Mouse (Mus musculus): Measurements from ENCODE around the gene Rab3gap2. TPM values are rescaled to one million over a fixed set of nuclear protein-coding genes. Genes with fewer than 3 reads are reported as not detected.
A peak's percentile ranks its signal among the peaks of the same experiment; 100 is the strongest.

The Rab3gap2 gene
- 12.2 and 15.2 TPM in 2 replicates for polyA plus RNA-seq (2015; fragmentation: Nextera tagmentation; extraction: Ambion mirVana)

- H3K36me3 ChIP-seq, result no peaks in the 10 kb centered on the region
- peak within 1 kb of the TSS; percentile 92 for H3K9ac ChIP-seq
- peak within 1 kb of the TSS; percentile 81 for H3K4me2 ChIP-seq
- H3K4me1 ChIP-seq (replicated peaks), result peaks cover 49% of the 10 kb centered on the region
- H3K27me3 ChIP-seq, result no peaks in the 10 kb centered on the region
- ATAC-seq (ENCODE audit: low read depth) (peak; percentile 96), DNase-seq (peak; percentile 100)
- under 1% methylated on average over 57 of the region's 57 CpGs for WGBS (ENCODE audit: insufficient replicate concordance)
- no peaks in the 10 kb centered on the region for H3K9me3 ChIP-seq (replicated peaks)
- H3K27ac ChIP-seq, result peak within 1 kb of the TSS; percentile 86
- H3K4me3 ChIP-seq (replicated peaks), result peak within 1 kb of the TSS; percentile 95
Observed at GRCm38 (mm10) chr1:185203909-185204661, at the start of gene Rab3gap2. Rab3gap2 (plus strand) TSS chr1:185204117.

GRCm38 (mm10) chr1:185173641-185174040, 30.3 kb upstream of the Rab3gap2 start:
- no peaks in the 10 kb centered on the region for H3K9me3 ChIP-seq (replicated peaks)
- H3K4me2 ChIP-seq, result no peak overlapping the region
- 62% methylated on average over 5 of the region's 5 CpGs for WGBS (ENCODE audit: insufficient replicate concordance)
- DNase-seq (no peak), ATAC-seq (ENCODE audit: low read depth) (no peak)
- H3K4me1 ChIP-seq (replicated peaks), result no peaks in the 10 kb centered on the region
- no peaks in the 10 kb centered on the region for H3K27me3 ChIP-seq
- no peaks in the 10 kb centered on the region for H3K36me3 ChIP-seq
- no peak overlapping the region for H3K9ac ChIP-seq
- no peak overlapping the region for H3K4me3 ChIP-seq (replicated peaks)
- H3K27ac ChIP-seq, result no peak overlapping the region

GRCm38 (mm10) chr1:185177860-185178259, 26.1 kb upstream of the Rab3gap2 start:
- Histone ChIP-seq H3K4me2 (no peak overlapping the region), H3K27me3 (no peaks in the 10 kb centered on the region), H3K4me3 (replicated peaks) (no peak overlapping the region), H3K9me3 (replicated peaks) (no peaks in the 10 kb centered on the region), H3K27ac (no peak overlapping the region), H3K4me1 (replicated peaks) (no peaks in the 10 kb centered on the region), H3K9ac (no peak overlapping the region), H3K36me3 (no peaks in the 10 kb centered on the region)
- no peak for DNase-seq
- no peak for ATAC-seq (ENCODE audit: low read depth)
- whole genome bisulfite sequencing (ENCODE audit: insufficient replicate concordance), result 68% methylated on average over 6 of the region's 6 CpGs

- Histone ChIP-seq H3K9ac (no peak overlapping the region), H3K9me3 (replicated peaks) (no peaks in the 10 kb centered on the region), H3K4me2 (no peak overlapping the region), H3K27me3 (no peaks in the 10 kb centered on the region), H3K27ac (no peak overlapping the region), H3K36me3 (no peaks in the 10 kb centered on the region), H3K4me3 (replicated peaks) (no peak overlapping the region), H3K4me1 (replicated peaks) (no peaks in the 10 kb centered on the region)
- 63% methylated on average over 9 of the region's 9 CpGs for WGBS (ENCODE audit: insufficient replicate concordance)
- ATAC-seq (ENCODE audit: low read depth), result no peak
- DNase-seq, result no peak
Observed at GRCm38 (mm10) chr1:185183591-185184330, 20.2 kb upstream of the Rab3gap2 start.

GRCm38 (mm10) chr1:185185556-185185955, 18.4 kb upstream of the Rab3gap2 start:
- DNase-seq, result no peak
- Histone ChIP-seq H3K9me3 (replicated peaks) (no peaks in the 10 kb centered on the region), H3K9ac (no peak overlapping the region), H3K4me3 (replicated peaks) (no peak overlapping the region), H3K36me3 (no peaks in the 10 kb centered on the region), H3K27ac (no peak overlapping the region), H3K4me1 (replicated peaks) (no peaks in the 10 kb centered on the region), H3K4me2 (no peak overlapping the region), H3K27me3 (no peaks in the 10 kb centered on the region)
- WGBS (ENCODE audit: insufficient replicate concordance), result 52% methylated on average over 9 of the region's 9 CpGs
- ATAC-seq (ENCODE audit: low read depth), result no peak

GRCm38 (mm10) chr1:185187135-185187785, 16.7 kb upstream of the Rab3gap2 start:
- 53% methylated on average over 13 of the region's 13 CpGs for WGBS (ENCODE audit: insufficient replicate concordance)
- H3K36me3 ChIP-seq, result no peaks in the 10 kb centered on the region
- no peaks in the 10 kb centered on the region for H3K4me1 ChIP-seq (replicated peaks)
- H3K4me2 ChIP-seq, result no peak overlapping the region
- H3K27me3 ChIP-seq, result no peaks in the 10 kb centered on the region
- no peaks in the 10 kb centered on the region for H3K9me3 ChIP-seq (replicated peaks)
- DNase-seq (no peak), ATAC-seq (ENCODE audit: low read depth) (no peak)
- H3K4me3 ChIP-seq (replicated peaks), result no peak overlapping the region
- H3K9ac ChIP-seq, result no peak overlapping the region
- no peak overlapping the region for H3K27ac ChIP-seq

GRCm38 (mm10) chr1:185189901-185190300, 14.0 kb upstream of the Rab3gap2 start:
- H3K27me3 ChIP-seq, result no peaks in the 10 kb centered on the region
- WGBS (ENCODE audit: insufficient replicate concordance), result 71% methylated on average over 9 of the region's 9 CpGs
- no peak overlapping the region for H3K4me3 ChIP-seq (replicated peaks)
- ATAC-seq (ENCODE audit: low read depth) (no peak), DNase-seq (no peak)
- no peak overlapping the region for H3K27ac ChIP-seq
- no peaks in the 10 kb centered on the region for H3K4me1 ChIP-seq (replicated peaks)
- no peak overlapping the region for H3K4me2 ChIP-seq
- no peaks in the 10 kb centered on the region for H3K36me3 ChIP-seq
- H3K9me3 ChIP-seq (replicated peaks), result no peaks in the 10 kb centered on the region
- no peak overlapping the region for H3K9ac ChIP-seq

GRCm38 (mm10) chr1:185192087-185192486, 11.8 kb upstream of the Rab3gap2 start:
- Histone ChIP-seq H3K27me3 (no peaks in the 10 kb centered on the region), H3K4me2 (no peak overlapping the region), H3K4me3 (replicated peaks) (no peak overlapping the region), H3K27ac (no peak overlapping the region), H3K4me1 (replicated peaks) (no peaks in the 10 kb centered on the region), H3K36me3 (no peaks in the 10 kb centered on the region), H3K9me3 (replicated peaks) (no peaks in the 10 kb centered on the region), H3K9ac (no peak overlapping the region)
- WGBS (ENCODE audit: insufficient replicate concordance), result 60% methylated on average over 8 of the region's 8 CpGs
- no peak for DNase-seq
- ATAC-seq (ENCODE audit: low read depth), result no peak

GRCm38 (mm10) chr1:185193509-185193908, 10.4 kb upstream of the Rab3gap2 start:
- H3K4me2 ChIP-seq, result peak overlapping the region; percentile 30
- WGBS (ENCODE audit: insufficient replicate concordance), result 9% methylated on average over 10 of the region's 10 CpGs
- no peak overlapping the region for H3K27ac ChIP-seq
- no peaks in the 10 kb centered on the region for H3K36me3 ChIP-seq
- no peak overlapping the region for H3K4me3 ChIP-seq (replicated peaks)
- ATAC-seq (ENCODE audit: low read depth), result no peak
- no peaks in the 10 kb centered on the region for H3K4me1 ChIP-seq (replicated peaks)
- no peaks in the 10 kb centered on the region for H3K27me3 ChIP-seq
- H3K9ac ChIP-seq, result no peak overlapping the region
- H3K9me3 ChIP-seq (replicated peaks), result no peaks in the 10 kb centered on the region
- DNase-seq, result no peak

GRCm38 (mm10) chr1:185196323-185196722, 7.6 kb upstream of the Rab3gap2 start:
- WGBS (ENCODE audit: insufficient replicate concordance), result 17% methylated on average over 3 of the region's 3 CpGs
- no peak overlapping the region for H3K4me2 ChIP-seq
- ATAC-seq (ENCODE audit: low read depth) (no peak), DNase-seq (no peak)
- no peaks in the 10 kb centered on the region for H3K4me1 ChIP-seq (replicated peaks)
- no peak overlapping the region for H3K4me3 ChIP-seq (replicated peaks)
- H3K27me3 ChIP-seq, result no peaks in the 10 kb centered on the region
- H3K9ac ChIP-seq, result no peak overlapping the region
- H3K36me3 ChIP-seq, result no peaks in the 10 kb centered on the region
- H3K27ac ChIP-seq, result no peak overlapping the region
- H3K9me3 ChIP-seq (replicated peaks), result no peaks in the 10 kb centered on the region

GRCm38 (mm10) chr1:185200571-185201395, 3.1 kb upstream of the Rab3gap2 start:
- no peak overlapping the region for H3K4me2 ChIP-seq
- no peak overlapping the region for H3K9ac ChIP-seq
- H3K27me3 ChIP-seq, result no peaks in the 10 kb centered on the region
- WGBS (ENCODE audit: insufficient replicate concordance), result 60% methylated on average over 22 of the region's 22 CpGs
- no peaks in the 10 kb centered on the region for H3K36me3 ChIP-seq
- peaks cover 25% of the 10 kb centered on the region for H3K4me1 ChIP-seq (replicated peaks)
- no peak overlapping the region for H3K27ac ChIP-seq
- H3K4me3 ChIP-seq (replicated peaks), result no peak overlapping the region
- ATAC-seq (ENCODE audit: low read depth), result no peak
- H3K9me3 ChIP-seq (replicated peaks), result no peaks in the 10 kb centered on the region
- DNase-seq, result no peak

Measured in liver, embryonic 13.5 days (tissue).